Mouse (Mus musculus): ENCODE measurements around the gene Vmn1r71.
"Not testable (repeated sequence)": the region's sequence is repeated elsewhere in the genome, so short reads cannot be mapped to it uniquely, and the experiment has no call there.

The Vmn1r71 gene

DNA sequence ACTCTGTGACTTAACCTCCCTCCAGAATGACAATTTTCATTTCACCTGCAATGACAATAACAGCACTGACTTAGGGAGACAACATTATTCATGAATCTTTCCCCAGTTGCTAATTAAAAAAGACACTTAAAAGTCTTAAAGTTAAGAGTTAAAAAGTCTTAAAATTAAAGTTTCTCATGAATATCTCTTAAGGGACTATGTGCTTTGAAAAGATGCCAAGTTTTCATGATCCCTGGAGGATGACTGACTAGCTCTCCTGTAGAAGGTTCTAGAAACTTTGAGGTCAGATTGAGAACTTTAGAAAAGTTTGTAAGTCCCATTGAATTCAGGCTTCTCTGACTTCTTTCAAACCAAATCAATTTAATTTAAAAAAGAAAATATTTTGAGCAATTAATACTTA lies at the start of gene Vmn1r71:
TSS of gene Vmn1r71 (minus strand) at position 101 of the 400 bp plus-strand sequence.
- no peak for DNase-seq (ENCODE audit: low read depth)

DNA sequence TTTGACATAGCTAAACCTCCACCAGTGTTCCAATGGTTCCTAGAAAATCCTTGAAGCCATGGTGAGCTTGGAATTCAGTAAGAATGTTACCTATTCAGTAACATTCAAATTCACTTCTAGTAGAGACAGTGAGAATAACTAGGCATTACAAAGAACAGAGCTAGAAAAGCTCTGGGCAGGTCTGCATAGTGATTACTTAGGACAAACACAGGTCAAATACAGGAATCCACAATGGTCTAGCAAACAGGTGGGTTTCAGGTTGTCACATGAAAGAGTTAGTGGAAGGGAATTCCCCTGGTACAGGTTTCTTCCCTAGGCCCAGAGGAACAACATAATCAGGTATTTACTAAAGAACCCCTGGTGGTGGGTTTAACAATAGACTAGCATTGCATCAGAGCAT lies 3.4 kb upstream of the Vmn1r71 start:
- not testable (repeated sequence) for DNase-seq (ENCODE audit: low read depth)

Data from fibroblast of lung, adult 2 months (primary cell).